Mouse (Mus musculus) testis, adult 2 months (tissue): Measurements from ENCODE around the gene Cntn2.

Experiments
- CTCF ChIP-seq: fragments of 200-500 bp; IDR thresholded peaks from 2 replicates; pipeline ENCODE4 v1.5.1; 2012; ENCODE audit warnings: low read depth, mild to moderate bottlenecking, inconsistent platforms, low read length, moderate library complexity; ENCODE audit not compliant: control insufficient read depth, insufficient read depth, insufficient replicate concordance
- POLR2A ChIP-seq: fragments of 200-500 bp; IDR thresholded peaks from 2 replicates; pipeline ENCODE4 v1.6.1; 2012; ENCODE audit warnings: low read depth, mild to moderate bottlenecking, inconsistent platforms, low read length, moderate library complexity; ENCODE audit not compliant: control insufficient read depth

GRCm38 (mm10) chr1:132564946-132565345, 21.9 kb upstream of the Cntn2 start:
- TF ChIP-seq POLR2A = no peak
- TF ChIP-seq CTCF = no peak
